Mouse (Mus musculus) lung, embryonic 14.5 days (tissue): ENCODE results near the gene Usp46. TPM values are rescaled to one million over a fixed set of nuclear protein-coding genes. Genes with fewer than 3 reads are reported as not detected.
A peak's percentile ranks its signal among the peaks of the same experiment; 100 is the strongest.

Experiments
- ATAC-seq: fragments of 200-750 bp; cut with Nextera tagmentation; 2 replicates; pipeline ENCODE4 v1.8.0; 2017; ENCODE audit warnings: mild to moderate bottlenecking, moderate TSS enrichment, moderate library complexity; ENCODE audit not compliant: insufficient read depth
- DNase-seq: peaks from one replicate; pipeline ENCODE4 v3.0.0-alpha.2; 2015
- H3K27ac ChIP-seq: fragments of 300-500 bp; sonication (generic); 2 replicates; pipeline ENCODE4 v1.5.1; 2014; ENCODE audit warnings: low read depth, mild to moderate bottlenecking, moderate library complexity
- H3K27me3 ChIP-seq: fragments of 300-500 bp; sonication (generic); 2 replicates; pipeline ENCODE4 v1.6.1; 2014; ENCODE audit warnings: low read length, control low read depth; ENCODE audit not compliant: insufficient read depth
- H3K36me3 ChIP-seq: fragments of 300-500 bp; sonication (generic); 2 replicates; pipeline ENCODE4 v1.6.1; 2014; ENCODE audit warnings: control low read depth; ENCODE audit not compliant: insufficient read depth
- H3K4me1 ChIP-seq: fragments of 300-500 bp; sonication (generic); 2 replicates; pipeline ENCODE4 v1.6.1; 2014; ENCODE audit warnings: antibody characterized with exemption, control low read depth; ENCODE audit not compliant: insufficient read depth
- H3K4me2 ChIP-seq: fragments of 300-500 bp; sonication (generic); 2 replicates; pipeline ENCODE4 v1.6.1; 2014; ENCODE audit warnings: mild to moderate bottlenecking
- H3K4me3 ChIP-seq: fragments of 300-500 bp; sonication (generic); 2 replicates; pipeline ENCODE4 v1.5.1; 2014; ENCODE audit warnings: low read depth, low read length
- H3K9ac ChIP-seq: fragments of 300-500 bp; sonication (generic); 2 replicates; pipeline ENCODE4 v1.6.1; 2014
- H3K9me3 ChIP-seq: fragments of 300-500 bp; sonication (generic); 2 replicates; pipeline ENCODE4 v1.6.1; 2016; ENCODE audit warnings: low read depth, low read length, control low read depth
- CTCF ChIP-seq: IDR thresholded peaks from 2 replicates; pipeline ENCODE4 v1.5.1; 2016; ENCODE audit warnings: antibody characterized with exemption, low read depth
- WGBS: fragments of 180-500 bp; shearing (Covaris S2); extraction: QIAGEN DNeasy Blood & Tissue Kit; methylation state at CpG from one replicate; pipeline ENCODE4 v1.1.7; 2014; 5-methylcytosine and 5-hydroxymethylcytosine counted together
- polyA plus RNA-seq: library from polyadenylated mRNA; unstranded; fragments of >200 nt; fragmentation: Nextera tagmentation; extraction: Ambion mirVana; gene quantifications from 2 replicates; pipeline ENCODE4 v1.2.1, GENCODE M21; 2014

The Usp46 gene
- polyA plus RNA-seq, 1 experiment from 2014 or later: 46.8 TPM

DNA sequence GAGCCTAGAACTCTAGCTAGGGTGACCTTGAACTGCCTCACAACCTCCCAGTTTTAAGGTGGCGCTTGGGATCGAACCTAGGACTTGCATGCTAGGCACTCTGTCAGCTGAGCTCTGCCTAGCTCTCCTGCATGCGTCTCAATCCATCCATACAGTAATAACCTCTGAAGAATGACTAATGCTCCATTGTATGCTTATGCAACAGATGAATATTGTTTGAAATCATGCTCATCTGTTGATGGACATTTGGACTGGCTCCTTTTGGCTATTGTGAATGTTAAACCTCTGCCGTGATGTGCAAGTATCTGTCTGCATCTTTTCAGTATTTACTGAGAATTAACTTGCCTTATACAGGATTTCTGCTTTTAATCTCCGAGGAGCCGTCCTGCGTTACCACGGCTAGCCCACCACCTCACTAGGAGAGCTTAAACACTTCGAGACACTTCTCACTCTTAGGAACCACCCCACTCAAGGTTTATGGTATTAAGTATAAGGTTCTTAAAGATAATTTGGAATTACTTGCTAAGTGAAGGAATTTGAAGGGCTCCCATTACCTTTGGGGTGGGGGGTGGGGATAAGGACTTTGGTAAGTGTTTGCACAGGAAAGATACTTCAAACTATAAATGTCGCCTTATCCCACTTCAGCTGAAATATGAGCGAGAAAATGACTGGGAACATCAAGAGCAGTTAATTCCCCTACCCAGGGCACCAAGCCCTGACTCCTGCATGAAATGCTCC lies 29.1 kb upstream of the Usp46 start:
- ATAC-seq (no peak), DNase-seq (peak; percentile 55)
- TF ChIP-seq CTCF: no peak
- Histone ChIP-seq H3K27ac (peak overlapping the region; percentile 61; the same call in 1 of the 2 replicates), H3K4me1 (peaks cover 13% of the 10 kb centered on the region; the same call in 1 of the 2 replicates), H3K9ac (no peak overlapping the region), H3K4me3 (no peak overlapping the region), H3K27me3 (no peaks in the 10 kb centered on the region), H3K4me2 (0 out of 2 replicates have a peak overlapping the region, but pooled peaks have one; percentile 1), H3K36me3 (peaks cover 33% of the 10 kb centered on the region), H3K9me3 (no peaks in the 10 kb centered on the region)
- 59% methylated on average over 11 of the region's 11 CpGs for WGBS

GRCm38 (mm10) chr5:74096060-74096459 lies 27.8 kb upstream of the Usp46 start:
- DNase-seq (no peak), ATAC-seq (no peak)
- Histone ChIP-seq H3K4me2 (no peak overlapping the region), H3K36me3 (peaks cover 33% of the 10 kb centered on the region), H3K9ac (no peak overlapping the region), H3K9me3 (no peaks in the 10 kb centered on the region), H3K4me3 (no peak overlapping the region), H3K27ac (no peak overlapping the region), H3K4me1 (peaks cover 13% of the 10 kb centered on the region; the same call in 1 of the 2 replicates), H3K27me3 (no peaks in the 10 kb centered on the region)
- WGBS: 95% methylated on average over 1 of the region's 1 CpGs
- TF ChIP-seq CTCF: no peak

GRCm38 (mm10) chr5:74095611-74096010 lies 27.4 kb upstream of the Usp46 start:
- 72% methylated on average over 2 of the region's 2 CpGs for WGBS
- no peak overlapping the region for H3K9ac ChIP-seq

DNA sequence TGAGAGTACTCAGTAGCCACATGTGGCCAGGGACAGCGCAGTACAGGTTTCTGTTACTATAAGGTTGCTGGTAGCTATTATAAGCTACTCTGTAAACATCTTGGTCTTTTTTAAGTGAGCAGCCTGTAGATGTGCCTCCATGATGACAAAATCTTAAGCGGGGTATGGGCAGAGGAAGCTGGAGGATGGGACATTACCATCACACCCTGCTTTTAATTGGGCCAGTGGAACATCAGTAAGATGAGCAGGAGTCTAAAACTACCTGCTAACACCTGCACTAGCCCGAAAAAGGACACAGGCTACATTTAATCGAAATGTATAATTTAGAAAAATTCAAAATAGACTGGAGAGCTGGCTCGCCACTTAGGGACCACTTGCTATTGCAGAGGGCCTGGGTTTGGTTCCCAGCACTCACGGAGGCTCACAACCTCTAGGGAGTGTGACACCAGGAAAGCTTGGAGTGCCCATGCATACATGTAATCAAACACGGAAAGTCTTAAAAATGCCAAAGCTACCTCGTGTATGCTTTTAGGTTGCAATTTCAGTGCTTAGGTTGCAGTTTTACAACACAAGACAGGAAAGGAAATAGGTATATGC lies 26.7 kb upstream of the Usp46 start:
- ATAC-seq (no peak), DNase-seq (no peak)
- H3K36me3 ChIP-seq: peaks cover 33% of the 10 kb centered on the region
- H3K27ac ChIP-seq: peak overlapping the region; percentile 46; the same call in 1 of the 2 replicates
- no peaks in the 10 kb centered on the region for H3K9me3 ChIP-seq
- 0 out of 2 replicates have a peak overlapping the region, but pooled peaks have one; percentile 98 for H3K9ac ChIP-seq
- TF ChIP-seq CTCF: no peak
- H3K27me3 ChIP-seq: no peaks in the 10 kb centered on the region
- peak overlapping the region; percentile 84 for H3K4me3 ChIP-seq
- peaks cover 13% of the 10 kb centered on the region; the same call in 1 of the 2 replicates for H3K4me1 ChIP-seq
- peak overlapping the region; percentile 79 for H3K4me2 ChIP-seq
- 85% methylated on average over 8 of the region's 8 CpGs for WGBS

More at GRCm38 (mm10) chr5:74095611-74096010, 27.4 kb upstream of the Usp46 start:
- Histone ChIP-seq H3K36me3 (peaks cover 33% of the 10 kb centered on the region), H3K4me2 (peak overlapping the region; percentile 79; the same call in 1 of the 2 replicates), H3K4me3 (no peak overlapping the region), H3K27ac (no peak overlapping the region), H3K27me3 (no peaks in the 10 kb centered on the region), H3K9me3 (no peaks in the 10 kb centered on the region), H3K4me1 (peaks cover 13% of the 10 kb centered on the region; the same call in 1 of the 2 replicates)
- ATAC-seq (no peak), DNase-seq (no peak)
- TF ChIP-seq CTCF: no peak

DNA sequence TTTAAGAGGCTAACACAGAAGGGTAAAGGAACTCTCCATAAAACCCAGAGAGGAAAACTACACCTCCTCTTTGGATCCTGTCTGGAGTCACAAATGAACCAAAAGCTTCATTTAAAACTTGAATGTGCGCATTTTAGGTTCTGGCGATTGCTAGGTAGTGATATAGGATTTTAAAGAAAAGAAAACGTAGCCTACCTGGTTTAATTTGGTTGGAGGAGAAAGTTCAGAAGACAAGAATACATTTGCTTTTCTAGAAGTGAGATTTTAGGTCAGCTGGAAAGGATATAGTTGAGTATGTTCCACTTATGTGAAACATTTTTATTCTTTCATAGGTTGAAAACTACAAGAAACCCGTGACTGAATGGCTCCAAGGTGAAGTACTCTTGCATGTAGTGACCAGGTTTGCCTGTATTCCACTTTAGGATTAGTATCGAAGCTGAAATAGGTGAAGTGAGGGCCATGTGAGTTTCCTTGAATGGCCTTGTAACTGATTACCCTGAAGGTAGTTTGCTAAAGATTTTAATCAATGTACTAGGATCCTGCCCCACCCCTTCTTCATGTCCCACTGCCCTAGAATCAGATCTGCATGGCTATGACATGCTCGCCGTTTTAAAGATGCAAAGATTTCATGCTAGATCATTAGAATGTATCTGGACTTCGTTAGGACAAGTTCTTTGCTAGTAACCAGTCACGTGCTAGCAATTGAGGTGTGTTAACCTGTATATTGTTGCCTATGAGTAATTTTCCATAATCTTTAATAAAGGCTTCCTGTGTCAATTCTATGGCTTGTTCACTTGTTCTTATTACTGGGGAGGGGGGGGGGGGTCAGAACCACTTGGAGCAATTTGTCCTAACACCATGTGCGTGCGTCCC lies 25.6 kb upstream of the Usp46 start:
- WGBS: 23% methylated on average over 11 of the region's 11 CpGs
- peak overlapping the region; percentile 89 for H3K27ac ChIP-seq
- peak overlapping the region; percentile 79 for H3K4me2 ChIP-seq
- H3K36me3 ChIP-seq: peaks cover 33% of the 10 kb centered on the region
- peak overlapping the region; percentile 84 for H3K4me3 ChIP-seq
- TF ChIP-seq CTCF: no peak
- H3K9ac ChIP-seq: peak overlapping the region; percentile 98
- peaks cover 12% of the 10 kb centered on the region; the same call in 1 of the 2 replicates for H3K4me1 ChIP-seq
- ATAC-seq (no peak), DNase-seq (no peak)
- H3K27me3 ChIP-seq: no peaks in the 10 kb centered on the region
- no peaks in the 10 kb centered on the region for H3K9me3 ChIP-seq

- ATAC-seq: peak; percentile 98
Measured at GRCm38 (mm10) chr5:74092833-74093555, 24.8 kb upstream of the Usp46 start.

More at GRCm38 (mm10) chr5:74092833-74093555, 24.8 kb upstream of the Usp46 start:
- H3K9me3 ChIP-seq: no peaks in the 10 kb centered on the region
- H3K4me3 ChIP-seq: peak overlapping the region; percentile 84
- peak overlapping the region; percentile 79 for H3K4me2 ChIP-seq
- H3K9ac ChIP-seq: peak overlapping the region; percentile 98
- no peak for TF ChIP-seq CTCF
- WGBS: under 1% methylated on average over 57 of the region's 57 CpGs
- DNase-seq: peak; percentile 98
- peaks cover 33% of the 10 kb centered on the region for H3K36me3 ChIP-seq
- H3K27me3 ChIP-seq: no peaks in the 10 kb centered on the region
- H3K27ac ChIP-seq: peak overlapping the region; percentile 89
- peaks cover 9% of the 10 kb centered on the region; the same call in 1 of the 2 replicates for H3K4me1 ChIP-seq
